Mouse (Mus musculus) urinary bladder, postnatal 14 days (tissue): ENCODE results near the gene Eya4.

ENCODE experiments used
- DNase-seq: peaks from one replicate; pipeline ENCODE4 v3.0.0; 2021; ENCODE audit warnings: low spot score

The Eya4 gene

GRCm38 (mm10) chr10:23230863-23231262 lies 119.7 kb downstream of the Eya4 start:
- no peak for DNase-seq

GRCm38 (mm10) chr10:23223336-23223735 lies 127.2 kb downstream of the Eya4 start:
- DNase-seq = no peak

GRCm38 (mm10) chr10:23220432-23220831 lies 130.2 kb downstream of the Eya4 start:
- no peak for DNase-seq

GRCm38 (mm10) chr10:23216815-23217214 lies 133.8 kb downstream of the Eya4 start:
- DNase-seq = no peak

GRCm38 (mm10) chr10:23211381-23211780 lies 139.2 kb downstream of the Eya4 start:
- no peak for DNase-seq

- peak; percentile 26 for DNase-seq
Observed at GRCm38 (mm10) chr10:23203885-23204284, 146.7 kb downstream of the Eya4 start.

GRCm38 (mm10) chr10:23203144-23203838 lies 147.3 kb downstream of the Eya4 start:
- no peak for DNase-seq

GRCm38 (mm10) chr10:23202591-23202990 lies 148.0 kb downstream of the Eya4 start:
- no peak for DNase-seq

GRCm38 (mm10) chr10:23198251-23198650 lies 152.3 kb downstream of the Eya4 start:
- no peak for DNase-seq

- DNase-seq = no peak
Observed at GRCm38 (mm10) chr10:23196336-23196735, 154.2 kb downstream of the Eya4 start.

- no peak for DNase-seq
Observed at GRCm38 (mm10) chr10:23195337-23195736, 155.2 kb downstream of the Eya4 start.

- DNase-seq = no peak
Observed at GRCm38 (mm10) chr10:23189836-23190235, 160.8 kb downstream of the Eya4 start.

GRCm38 (mm10) chr10:23185391-23185790 lies 165.2 kb downstream of the Eya4 start:
- DNase-seq = no peak

GRCm38 (mm10) chr10:23181572-23182493 lies 168.8 kb downstream of the Eya4 start:
- DNase-seq = no peak

- DNase-seq = no peak
Observed at GRCm38 (mm10) chr10:23179285-23179684, 171.3 kb downstream of the Eya4 start.

GRCm38 (mm10) chr10:23177347-23178046 lies 173.1 kb downstream of the Eya4 start:
- DNase-seq = no peak

GRCm38 (mm10) chr10:23176666-23177346 lies 173.8 kb downstream of the Eya4 start:
- no peak for DNase-seq

- DNase-seq = no peak
Observed at GRCm38 (mm10) chr10:23171541-23171940, 179.0 kb downstream of the Eya4 start.

- no peak for DNase-seq
Observed at GRCm38 (mm10) chr10:23165089-23165642, 185.4 kb downstream of the Eya4 start.

- no peak for DNase-seq
Observed at GRCm38 (mm10) chr10:23159844-23160243, 190.7 kb downstream of the Eya4 start.

- no peak for DNase-seq
Observed at GRCm38 (mm10) chr10:23159138-23159537, 191.4 kb downstream of the Eya4 start.
